Mouse (Mus musculus): ENCODE results near the gene Ly6g5c. TPM values are rescaled to one million over a fixed set of nuclear protein-coding genes. Genes with fewer than 3 reads are reported as not detected.

Ly6g5c gene
- polyA plus RNA-seq, 1 experiment from 2014 or later: not detected

DNA sequence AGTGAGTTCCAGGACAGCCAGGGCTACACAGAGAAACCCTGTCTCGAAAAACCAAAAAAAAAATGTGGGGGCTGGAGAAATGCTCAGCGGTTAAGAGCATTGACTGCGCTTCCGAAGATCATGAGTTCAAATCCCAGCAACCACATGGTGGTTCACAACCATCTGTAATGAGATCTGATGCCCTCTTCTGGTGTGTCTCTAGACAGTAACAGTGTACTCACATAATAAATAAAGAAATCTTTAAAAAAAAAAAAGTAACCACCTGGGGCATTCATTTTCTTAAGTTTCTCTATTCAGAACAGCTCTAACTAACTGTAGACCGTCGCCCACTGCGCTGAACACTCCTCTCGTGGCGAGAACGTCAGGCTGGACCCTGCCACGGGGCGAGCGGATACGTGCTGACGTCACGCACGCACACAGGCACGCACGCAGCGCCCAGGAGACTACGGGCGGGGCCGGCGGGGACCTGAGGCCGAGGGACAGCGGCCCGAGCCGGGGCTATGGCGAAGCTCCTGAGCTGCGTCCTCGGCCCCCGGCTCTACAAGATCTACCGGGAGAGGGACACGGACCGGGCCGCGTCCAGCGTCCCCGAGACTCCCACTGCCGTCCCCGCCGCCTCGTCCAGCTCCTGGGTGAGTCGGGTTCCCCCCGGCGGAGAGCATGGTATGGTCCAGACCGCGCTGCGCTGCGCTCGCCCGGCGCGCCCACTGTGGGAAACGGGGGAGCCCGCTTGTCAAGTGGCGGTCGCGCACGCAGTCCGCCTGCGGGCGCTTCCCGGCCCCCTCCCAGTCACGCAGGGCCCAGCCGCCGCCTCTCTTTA, 19.0 kb upstream of the Ly6g5c start, which contains the start of gene Abhd16a:
Gene Abhd16a (plus strand): TSS at position 439 of the 820 bp plus-strand sequence.
- H3K4me2 ChIP-seq (ENCODE audit: low read depth, low read length): peak within 1 kb of the TSS; percentile 54
- 4% methylated on average over 63 of the region's 67 CpGs for WGBS
- no peaks in the 10 kb centered on the region for H3K27me3 ChIP-seq (ENCODE audit: control insufficient read depth, insufficient read depth, low read length)
- H3K9ac ChIP-seq (replicated peaks; ENCODE audit: low read depth, low read length): peak within 1 kb of the TSS; percentile 81
- ATAC-seq (ENCODE audit: low read depth): peak; percentile 98
- peak within 1 kb of the TSS; percentile 52 for H3K4me3 ChIP-seq (ENCODE audit: low read depth, low read length)
- peaks cover under 1% of the 10 kb centered on the region; the same call in 1 of the 2 replicates for H3K36me3 ChIP-seq (ENCODE audit: control insufficient read depth, insufficient read depth, low read length)
- H3K9me3 ChIP-seq (ENCODE audit: control insufficient read depth, low read length): no peaks in the 10 kb centered on the region
- H3K27ac ChIP-seq (ENCODE audit: low read depth, low read length): peak within 1 kb of the TSS; percentile 97
- H3K4me1 ChIP-seq (ENCODE audit: control insufficient read depth, insufficient read depth, low read length): peaks cover 11% of the 10 kb centered on the region

DNA sequence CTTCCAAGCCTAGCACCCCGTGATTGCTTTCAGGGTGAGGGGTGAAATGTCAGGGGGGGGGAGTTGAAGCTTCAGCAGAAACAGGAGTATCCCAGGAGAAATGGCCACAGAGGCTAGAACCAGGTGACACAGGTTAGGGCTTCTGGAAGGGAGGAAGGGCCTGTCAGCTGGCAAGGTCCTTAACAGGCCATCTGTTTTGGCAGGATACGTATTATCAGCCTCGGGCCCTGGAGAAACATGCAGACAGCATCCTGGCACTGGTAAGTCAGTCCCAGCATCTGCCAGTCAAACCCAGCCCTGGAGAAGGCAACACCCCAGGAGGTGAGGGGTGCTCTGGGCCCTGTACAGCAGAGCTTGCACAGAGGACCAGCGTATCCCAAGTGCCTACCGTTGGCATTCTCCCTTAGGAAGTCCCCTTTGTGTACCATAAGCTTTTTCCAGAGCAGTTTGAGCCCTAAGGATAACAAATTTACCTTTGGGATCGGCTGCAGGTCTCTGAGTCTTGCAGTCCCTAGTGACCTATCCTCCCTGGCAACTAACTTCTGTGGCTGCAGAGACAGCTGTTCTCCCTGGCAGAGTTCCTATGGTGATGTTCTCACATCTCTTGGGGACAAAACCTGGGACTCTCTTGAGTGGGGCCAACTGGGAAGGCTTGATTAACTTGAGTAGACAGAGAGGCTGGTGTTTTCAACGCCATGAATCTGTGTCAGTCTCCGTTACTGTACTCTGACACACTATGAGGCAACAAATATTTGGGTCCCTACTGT, 17.7 kb upstream of the Ly6g5c start:
- Histone ChIP-seq H3K9ac (replicated peaks; ENCODE audit: low read depth, low read length) (peak overlapping the region; percentile 81), H3K4me1 (ENCODE audit: control insufficient read depth, insufficient read depth, low read length) (peaks cover 11% of the 10 kb centered on the region), H3K27me3 (ENCODE audit: control insufficient read depth, insufficient read depth, low read length) (no peaks in the 10 kb centered on the region), H3K9me3 (ENCODE audit: control insufficient read depth, low read length) (no peaks in the 10 kb centered on the region), H3K4me3 (ENCODE audit: low read depth, low read length) (peak overlapping the region; percentile 52), H3K36me3 (ENCODE audit: control insufficient read depth, insufficient read depth, low read length) (peaks cover 14% of the 10 kb centered on the region), H3K4me2 (ENCODE audit: low read depth, low read length) (peak overlapping the region; percentile 54), H3K27ac (ENCODE audit: low read depth, low read length) (peak overlapping the region; percentile 97)
- no peak for ATAC-seq (ENCODE audit: low read depth)
- WGBS: 54% methylated on average over 8 of the region's 8 CpGs

DNA sequence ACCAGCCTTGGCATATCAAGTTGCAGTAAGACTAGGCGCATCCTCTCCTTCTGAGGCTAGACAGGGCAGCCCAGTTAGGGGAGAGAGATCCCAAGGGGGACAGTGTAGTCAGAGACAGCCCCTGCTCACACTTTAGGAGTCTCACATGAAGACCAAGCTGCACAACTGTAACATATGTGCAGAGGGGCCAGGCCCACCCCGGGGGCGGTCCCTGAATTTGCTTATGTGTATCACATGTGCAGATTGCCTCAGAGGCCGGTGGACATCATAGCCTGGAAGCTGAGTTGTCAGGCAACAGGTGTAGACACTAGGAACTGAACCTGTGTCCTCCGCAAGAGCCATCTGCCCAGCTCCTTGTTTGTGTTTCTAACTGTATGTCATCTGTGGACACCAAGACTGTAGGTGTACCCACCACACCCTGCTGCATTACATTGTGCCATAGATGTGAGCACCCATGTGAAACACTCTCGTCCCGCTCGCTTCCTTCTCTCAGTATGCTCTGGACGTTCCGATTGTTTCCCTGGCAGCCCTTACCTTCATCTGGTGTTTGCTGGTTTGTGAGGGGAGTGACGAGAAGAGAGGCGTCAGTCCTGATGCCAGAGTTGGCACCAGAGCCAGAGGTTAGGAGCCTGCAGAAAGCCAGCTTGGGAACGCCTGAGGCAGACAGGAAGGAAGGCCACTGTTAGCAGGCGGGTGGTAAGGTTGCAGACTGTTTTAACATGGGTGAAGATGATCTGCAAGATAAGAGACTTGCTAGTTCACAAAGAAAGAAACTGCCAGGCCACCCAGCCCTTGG, 15.5 kb upstream of the Ly6g5c start:
- H3K36me3 ChIP-seq (ENCODE audit: control insufficient read depth, insufficient read depth, low read length): peaks cover 24% of the 10 kb centered on the region
- no peak overlapping the region for H3K27ac ChIP-seq (ENCODE audit: low read depth, low read length)
- H3K9ac ChIP-seq (replicated peaks; ENCODE audit: low read depth, low read length): no peak overlapping the region
- no peak overlapping the region for H3K4me2 ChIP-seq (ENCODE audit: low read depth, low read length)
- peaks cover 11% of the 10 kb centered on the region for H3K4me1 ChIP-seq (ENCODE audit: control insufficient read depth, insufficient read depth, low read length)
- H3K4me3 ChIP-seq (ENCODE audit: low read depth, low read length): no peak overlapping the region
- ATAC-seq (ENCODE audit: low read depth): no peak
- 91% methylated on average over 14 of the region's 14 CpGs for WGBS
- no peaks in the 10 kb centered on the region for H3K9me3 ChIP-seq (ENCODE audit: control insufficient read depth, low read length)
- no peaks in the 10 kb centered on the region for H3K27me3 ChIP-seq (ENCODE audit: control insufficient read depth, insufficient read depth, low read length)

DNA sequence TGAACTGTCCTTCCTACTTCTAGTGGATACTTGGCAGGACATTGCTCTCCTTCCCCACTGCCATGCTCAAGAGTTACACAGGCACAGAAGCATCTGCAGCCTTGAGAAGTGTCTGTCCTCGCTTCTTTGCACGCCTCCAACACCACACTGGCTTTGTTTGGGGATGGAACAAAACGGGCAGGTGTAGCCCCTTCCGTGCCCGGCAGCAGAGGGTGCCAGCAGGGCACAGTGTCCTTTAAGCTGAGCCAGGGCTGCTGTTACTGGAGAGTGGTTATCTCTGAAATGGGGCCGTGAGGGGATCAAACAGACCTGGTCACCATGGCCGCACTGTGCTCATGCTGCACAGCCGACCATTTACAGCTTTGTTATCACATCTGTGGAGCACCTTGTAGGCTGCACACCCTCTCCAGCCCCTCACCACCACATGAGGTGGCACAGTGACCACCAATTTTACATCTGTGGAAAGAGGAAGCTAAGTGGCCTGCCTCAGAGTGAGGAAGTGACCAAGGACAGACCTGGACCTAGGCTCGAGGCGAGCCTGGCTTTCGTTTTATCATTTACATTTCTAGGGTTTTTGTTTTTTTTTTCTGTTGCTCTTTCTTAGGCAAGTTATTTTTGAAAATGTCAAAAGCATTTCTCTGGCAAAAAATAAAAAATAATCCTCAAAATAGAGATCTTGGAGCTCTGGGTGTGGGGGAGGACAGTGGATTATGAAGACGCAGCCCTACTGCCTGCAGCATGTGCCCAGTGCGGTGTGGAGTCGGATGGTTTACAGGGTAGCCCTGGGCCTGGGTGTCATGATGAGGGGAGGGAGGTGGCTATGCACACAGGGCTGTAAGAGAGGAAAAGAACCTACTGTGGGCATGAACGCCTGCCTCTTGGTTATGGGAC, 13.4 kb upstream of the Ly6g5c start:
- peaks cover 44% of the 10 kb centered on the region for H3K36me3 ChIP-seq (ENCODE audit: control insufficient read depth, insufficient read depth, low read length)
- H3K27ac ChIP-seq (ENCODE audit: low read depth, low read length): no peak overlapping the region
- H3K9me3 ChIP-seq (ENCODE audit: control insufficient read depth, low read length): no peaks in the 10 kb centered on the region
- H3K4me1 ChIP-seq (ENCODE audit: control insufficient read depth, insufficient read depth, low read length): peaks cover 11% of the 10 kb centered on the region
- H3K4me3 ChIP-seq (ENCODE audit: low read depth, low read length): no peak overlapping the region
- 90% methylated on average over 15 of the region's 15 CpGs for WGBS
- H3K9ac ChIP-seq (replicated peaks; ENCODE audit: low read depth, low read length): no peak overlapping the region
- H3K4me2 ChIP-seq (ENCODE audit: low read depth, low read length): no peak overlapping the region
- no peak for ATAC-seq (ENCODE audit: low read depth)
- H3K27me3 ChIP-seq (ENCODE audit: control insufficient read depth, insufficient read depth, low read length): no peaks in the 10 kb centered on the region

DNA sequence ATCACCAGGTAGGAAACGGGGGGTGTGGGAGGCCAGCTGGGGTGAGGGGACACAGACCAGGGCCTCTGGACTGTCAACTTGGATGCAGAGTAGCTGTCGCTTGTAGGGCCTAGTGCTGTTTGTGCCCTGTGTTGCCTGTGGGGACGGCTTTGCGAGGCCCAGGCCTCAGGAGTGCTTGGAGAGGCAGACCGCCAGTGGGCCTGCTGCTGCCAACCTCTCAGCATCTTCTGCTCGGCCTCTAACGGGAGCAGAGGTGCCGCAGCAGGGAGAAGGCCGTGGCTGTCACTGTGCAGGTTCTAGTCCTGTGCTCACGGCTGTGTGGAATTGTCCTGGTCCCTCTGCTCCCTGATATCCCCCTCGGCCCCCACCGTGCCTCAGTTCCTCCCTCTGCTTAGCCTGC, 11.5 kb upstream of the Ly6g5c start:
- no peak for ATAC-seq (ENCODE audit: low read depth)
- 84% methylated on average over 12 of the region's 12 CpGs for WGBS
- Histone ChIP-seq H3K9me3 (ENCODE audit: control insufficient read depth, low read length) (no peaks in the 10 kb centered on the region), H3K36me3 (ENCODE audit: control insufficient read depth, insufficient read depth, low read length) (peaks cover 61% of the 10 kb centered on the region), H3K4me2 (ENCODE audit: low read depth, low read length) (no peak overlapping the region), H3K27ac (ENCODE audit: low read depth, low read length) (no peak overlapping the region), H3K9ac (replicated peaks; ENCODE audit: low read depth, low read length) (no peak overlapping the region), H3K27me3 (ENCODE audit: control insufficient read depth, insufficient read depth, low read length) (no peaks in the 10 kb centered on the region), H3K4me1 (ENCODE audit: control insufficient read depth, insufficient read depth, low read length) (no peaks in the 10 kb centered on the region), H3K4me3 (ENCODE audit: low read depth, low read length) (no peak overlapping the region)

DNA sequence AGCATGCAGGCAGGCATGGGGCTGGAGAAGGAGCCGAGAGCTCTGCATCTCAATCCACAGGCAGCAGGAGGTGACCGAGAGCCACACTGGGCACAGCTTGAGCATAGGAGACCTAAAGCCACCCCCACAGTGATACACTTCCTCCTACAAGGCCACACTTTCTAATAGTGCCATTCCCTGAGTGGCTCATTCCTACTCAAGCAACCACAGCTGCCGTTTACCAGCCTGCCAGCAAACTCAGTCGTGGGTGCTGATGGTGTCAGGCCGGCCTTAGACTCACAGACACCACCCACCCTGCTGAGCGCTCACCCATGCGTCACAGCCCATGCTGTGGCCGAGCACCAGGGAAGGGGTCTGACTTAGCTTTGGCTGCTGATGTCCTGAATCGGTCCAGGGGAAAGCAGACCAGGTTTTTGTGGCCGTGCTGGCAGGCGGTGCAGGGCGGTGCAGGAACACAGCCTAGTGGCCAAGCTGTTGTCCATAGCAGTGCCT, 10.9 kb upstream of the Ly6g5c start:
- H3K9ac ChIP-seq (replicated peaks; ENCODE audit: low read depth, low read length): no peak overlapping the region
- whole genome bisulfite sequencing: 90% methylated on average over 12 of the region's 12 CpGs

DNA sequence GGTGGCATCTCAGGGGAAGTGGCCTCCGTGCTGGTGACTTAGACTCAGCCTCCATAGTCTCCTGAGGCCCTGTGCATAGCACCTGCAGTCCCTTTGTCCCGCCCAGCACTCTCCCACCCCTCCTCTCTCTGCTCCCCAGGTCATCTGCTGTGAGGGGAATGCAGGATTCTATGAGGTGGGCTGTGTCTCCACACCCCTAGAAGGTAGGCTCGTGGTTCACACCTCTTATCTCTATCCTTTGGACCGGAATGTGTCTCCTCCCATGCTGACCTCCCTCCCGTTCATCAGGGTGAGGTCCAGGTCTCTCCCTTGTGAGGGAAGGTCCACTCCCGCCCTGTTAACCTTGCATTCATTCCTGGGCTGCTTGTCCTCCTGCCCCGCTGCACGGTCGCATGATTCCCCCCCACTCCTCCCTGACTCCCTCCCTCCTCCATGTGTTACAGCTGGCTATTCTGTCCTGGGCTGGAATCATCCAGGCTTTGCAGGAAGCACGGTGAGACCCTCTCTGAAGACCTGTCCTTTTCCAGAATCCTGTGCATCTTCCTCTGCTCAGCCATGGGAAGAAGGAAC, 7.8 kb upstream of the Ly6g5c start:
- Histone ChIP-seq H3K9ac (replicated peaks; ENCODE audit: low read depth, low read length) (no peak overlapping the region), H3K36me3 (ENCODE audit: control insufficient read depth, insufficient read depth, low read length) (peaks cover 71% of the 10 kb centered on the region), H3K27ac (ENCODE audit: low read depth, low read length) (no peak overlapping the region), H3K27me3 (ENCODE audit: control insufficient read depth, insufficient read depth, low read length) (no peaks in the 10 kb centered on the region), H3K4me3 (ENCODE audit: low read depth, low read length) (no peak overlapping the region), H3K9me3 (ENCODE audit: control insufficient read depth, low read length) (no peaks in the 10 kb centered on the region), H3K4me1 (ENCODE audit: control insufficient read depth, insufficient read depth, low read length) (no peaks in the 10 kb centered on the region), H3K4me2 (ENCODE audit: low read depth, low read length) (no peak overlapping the region)
- 83% methylated on average over 10 of the region's 10 CpGs for WGBS
- ATAC-seq (ENCODE audit: low read depth): no peak

More for the DNA sequence above, 10.9 kb upstream of the Ly6g5c start:
- peaks cover 65% of the 10 kb centered on the region for H3K36me3 ChIP-seq (ENCODE audit: control insufficient read depth, insufficient read depth, low read length)
- no peaks in the 10 kb centered on the region for H3K9me3 ChIP-seq (ENCODE audit: control insufficient read depth, low read length)
- no peaks in the 10 kb centered on the region for H3K27me3 ChIP-seq (ENCODE audit: control insufficient read depth, insufficient read depth, low read length)
- H3K4me1 ChIP-seq (ENCODE audit: control insufficient read depth, insufficient read depth, low read length): no peaks in the 10 kb centered on the region
- ATAC-seq (ENCODE audit: low read depth): no peak
- H3K4me3 ChIP-seq (ENCODE audit: low read depth, low read length): no peak overlapping the region
- no peak overlapping the region for H3K4me2 ChIP-seq (ENCODE audit: low read depth, low read length)
- H3K27ac ChIP-seq (ENCODE audit: low read depth, low read length): no peak overlapping the region

DNA sequence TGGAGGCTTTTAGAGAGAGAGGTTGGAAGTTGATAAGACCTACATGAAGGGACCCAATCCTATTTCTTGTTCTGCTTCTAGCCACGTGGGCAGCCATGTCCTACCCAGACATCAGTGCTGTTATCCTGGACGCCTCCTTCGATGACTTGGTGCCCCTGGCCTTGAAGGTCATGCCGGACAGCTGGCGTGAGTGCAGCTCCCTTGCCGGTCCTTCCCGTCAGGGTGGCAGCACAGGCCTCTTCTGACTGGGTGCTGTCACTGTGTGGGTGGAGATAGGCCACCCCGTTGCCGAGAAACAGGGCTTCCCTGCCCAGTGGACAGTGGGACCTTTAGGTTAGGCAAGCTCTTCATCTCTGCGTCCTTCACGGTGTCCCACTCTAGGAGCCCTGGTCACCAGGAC, 6.9 kb upstream of the Ly6g5c start:
- Histone ChIP-seq H3K4me2 (ENCODE audit: low read depth, low read length) (no peak overlapping the region), H3K27me3 (ENCODE audit: control insufficient read depth, insufficient read depth, low read length) (no peaks in the 10 kb centered on the region), H3K9ac (replicated peaks; ENCODE audit: low read depth, low read length) (no peak overlapping the region), H3K36me3 (ENCODE audit: control insufficient read depth, insufficient read depth, low read length) (peaks cover 66% of the 10 kb centered on the region), H3K4me1 (ENCODE audit: control insufficient read depth, insufficient read depth, low read length) (no peaks in the 10 kb centered on the region), H3K9me3 (ENCODE audit: control insufficient read depth, low read length) (no peaks in the 10 kb centered on the region), H3K27ac (ENCODE audit: low read depth, low read length) (no peak overlapping the region), H3K4me3 (ENCODE audit: low read depth, low read length) (no peak overlapping the region)
- WGBS: 92% methylated on average over 11 of the region's 11 CpGs
- no peak for ATAC-seq (ENCODE audit: low read depth)

Data from neural tube, embryonic 14.5 days (tissue).